Mouse (Mus musculus) bone marrow macrophage, adult 2 months (primary cell): ENCODE data around the gene Farp1. TPM values are rescaled to one million over a fixed set of nuclear protein-coding genes. Genes with fewer than 3 reads are reported as not detected.

Experiments
- H3K27ac ChIP-seq: 2 replicates; pipeline ENCODE4 v1.5.1; 2012; ENCODE audit warnings: low read depth, low read length; ENCODE audit not compliant: insufficient read depth
- H3K4me1 ChIP-seq: 2 replicates; pipeline ENCODE4 v1.6.1; 2012; ENCODE audit warnings: low read length; ENCODE audit not compliant: control insufficient read depth, insufficient read depth
- H3K4me3 ChIP-seq: 2 replicates; pipeline ENCODE4 v1.5.1; 2012; ENCODE audit warnings: mild to moderate bottlenecking, low read length, moderate library complexity; ENCODE audit not compliant: insufficient read depth
- CTCF ChIP-seq: IDR thresholded peaks from 2 replicates; pipeline ENCODE4 v1.5.1; 2012; ENCODE audit warnings: low read depth, mild to moderate bottlenecking, low read length, moderate library complexity
- POLR2A ChIP-seq: IDR thresholded peaks from 2 replicates; pipeline ENCODE4 v1.6.1; 2012; ENCODE audit warnings: mild to moderate bottlenecking, low read depth, low read length, borderline replicate concordance
- polyA plus RNA-seq: library from polyadenylated mRNA; stranded (reverse); fragments of >200 nt; gene quantifications from 2 replicates; pipeline ENCODE4 v1.2.4, GENCODE M21; 2012; ENCODE audit not compliant: missing spikeins, insufficient read depth, insufficient read length

Gene Farp1
- polyA plus RNA-seq, 1 experiment: 0.55 TPM

- no peak for TF ChIP-seq POLR2A
- Histone ChIP-seq H3K27ac (no peak overlapping the region), H3K4me3 (no peak overlapping the region), H3K4me1 (peaks cover 66% of the 10 kb centered on the region)
Observed at GRCm38 (mm10) chr14:121326432-121326831, 291.4 kb downstream of the Farp1 start.

- no peak for TF ChIP-seq CTCF
- no peak for TF ChIP-seq POLR2A
- H3K4me1 ChIP-seq: peaks cover 82% of the 10 kb centered on the region
- H3K27ac ChIP-seq: no peak overlapping the region
- no peak overlapping the region for H3K4me3 ChIP-seq
Observed at GRCm38 (mm10) chr14:121328878-121329277, 293.9 kb downstream of the Farp1 start.

GRCm38 (mm10) chr14:121329401-121330089, 294.5 kb downstream of the Farp1 start:
- Histone ChIP-seq H3K4me1 (peaks cover 77% of the 10 kb centered on the region), H3K4me3 (no peak overlapping the region), H3K27ac (no peak overlapping the region)
- TF ChIP-seq CTCF (no peak), POLR2A (no peak)

GRCm38 (mm10) chr14:121330090-121330408, 295.0 kb downstream of the Farp1 start:
- Histone ChIP-seq H3K4me1 (peaks cover 73% of the 10 kb centered on the region), H3K27ac (no peak overlapping the region), H3K4me3 (no peak overlapping the region)
- TF ChIP-seq POLR2A (no peak), CTCF (no peak)

Other genes starting within 250 kb of the Farp1 start
- 39.8 and 47.3 TPM in 2 replicates for gene Ipo5, start 124.0 kb upstream of the Farp1 start, polyA plus RNA-seq